Mouse (Mus musculus) ES-E14 (cell line): ENCODE results near the gene Rtraf.

Experiments used
- HCFC1 ChIP-seq: IDR thresholded peaks from 2 replicates; pipeline ENCODE4 v1.6.1; 2012; ENCODE audit warnings: low read length, inconsistent platforms, borderline replicate concordance; ENCODE audit not compliant: insufficient read depth
- ZC3H11A ChIP-seq: IDR thresholded peaks from 2 replicates; pipeline ENCODE4 v1.6.1; 2012; ENCODE audit warnings: low read depth, mild to moderate bottlenecking, inconsistent platforms, low read length, borderline replicate concordance
- ZNF384 ChIP-seq: IDR thresholded peaks from 2 replicates; pipeline ENCODE4 v1.6.1; 2012; ENCODE audit warnings: low read depth, low read length, inconsistent platforms

DNA sequence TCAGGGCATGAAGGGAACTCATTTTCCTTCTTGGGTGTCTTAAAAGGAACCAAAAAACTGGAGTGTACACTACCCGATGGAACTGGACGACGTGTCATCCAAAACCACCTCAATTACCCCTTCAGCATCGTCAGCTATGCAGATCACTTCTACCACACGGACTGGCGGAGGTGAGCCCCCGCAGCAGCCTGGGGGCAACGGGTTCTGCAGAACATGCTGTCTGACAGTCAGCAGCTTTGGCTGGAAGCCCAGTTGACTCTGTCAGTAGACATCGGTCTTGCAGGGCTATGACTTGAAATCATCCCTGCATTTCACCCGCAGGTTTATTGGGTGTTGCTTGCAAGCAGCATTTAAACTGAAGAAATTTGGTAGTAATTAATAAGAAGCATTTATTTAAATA is 13.7 kb downstream of the Rtraf start:
- no peak for TF ChIP-seq ZC3H11A
- no peak for TF ChIP-seq ZNF384
- TF ChIP-seq HCFC1: no peak
